Mouse (Mus musculus) heart, adult 10 weeks (tissue): ENCODE results near the gene Colgalt1. TPM values are rescaled to one million over a fixed set of nuclear protein-coding genes. Genes with fewer than 3 reads are reported as not detected.

Source experiments
- polyA plus RNA-seq: library from polyadenylated mRNA; stranded (reverse); fragments of 350-450 nt; fragmentation: Illumina TruSeq; extraction: RNeasy Lipid Tissue Mini Kit (QIAGEN cat#74804); gene quantifications from one replicate; pipeline ENCODE4 v1.2.3, GENCODE M21; 2014; ENCODE audit warnings: low read depth, low replicate concordance

Colgalt1 gene
- 40.4 TPM for polyA plus RNA-seq

GRCm38 (mm10) chr8:71610822-71611651, at the start of gene Colgalt1:
Gene Colgalt1 (plus strand): TSS chr8:71610998.

GRCm38 (mm10) chr8:71566501-71566900, 44.3 kb upstream of the Colgalt1 start, which contains the start of gene Nxnl1:
Gene Nxnl1 (minus strand): TSS chr8:71566601.

GRCm38 (mm10) chr8:71568387-71568937, 42.3 kb upstream of the Colgalt1 start, which contains the start of gene Slc27a1:
Gene Slc27a1 (plus strand): TSS chr8:71568882.

GRCm38 (mm10) chr8:71591471-71592373, 19.1 kb upstream of the Colgalt1 start, which contains the start of gene Pgls:
Gene Pgls (plus strand): TSS chr8:71592176.

GRCm38 (mm10) chr8:71597451-71597850, 13.3 kb upstream of the Colgalt1 start, which contains the start of gene Fam129c:
Gene Fam129c (plus strand): TSS chr8:71597648.

GRCm38 (mm10) chr8:71671549-71671965, 60.8 kb downstream of the Colgalt1 start, which contains the start of gene Unc13a:
Gene Unc13a (minus strand): TSS chr8:71671757.

Other genes starting within 250 kb of the Colgalt1 start
- gene Use1, start 244.2 kb upstream of the Colgalt1 start, polyA plus RNA-seq = 174 TPM
- gene Ocel1, start 239.7 kb upstream of the Colgalt1 start, polyA plus RNA-seq = 9.2 TPM
- 35.0 TPM for gene Nr2f6, start 229.0 kb upstream of the Colgalt1 start, polyA plus RNA-seq
- 54.2 TPM for gene Ushbp1, start 215.2 kb upstream of the Colgalt1 start, polyA plus RNA-seq
- 74.7 TPM for gene Babam1, start 214.1 kb upstream of the Colgalt1 start, polyA plus RNA-seq
- gene Ankle1, start 205.0 kb upstream of the Colgalt1 start, polyA plus RNA-seq = not detected
- 21.8 TPM for gene Abhd8, start 147.3 kb upstream of the Colgalt1 start, polyA plus RNA-seq
- 132 TPM for gene Mrpl34, start 146.0 kb upstream of the Colgalt1 start, polyA plus RNA-seq
- gene Dda1, start 141.8 kb upstream of the Colgalt1 start, polyA plus RNA-seq = 38.0 TPM
- 12.2 TPM for gene Ano8, start 125.0 kb upstream of the Colgalt1 start, polyA plus RNA-seq
- gene Gtpbp3, start 122.9 kb upstream of the Colgalt1 start, polyA plus RNA-seq = 20.3 TPM
- gene Plvap, start 99.2 kb upstream of the Colgalt1 start, polyA plus RNA-seq = 17.7 TPM
- not detected for gene Ccdc194, start 85.3 kb upstream of the Colgalt1 start, polyA plus RNA-seq
- 48.9 TPM for gene Bst2, start 73.5 kb upstream of the Colgalt1 start, polyA plus RNA-seq
- 36.1 TPM for gene Mvb12a, start 68.1 kb upstream of the Colgalt1 start, polyA plus RNA-seq
- not detected for gene Tmem221, start 52.1 kb upstream of the Colgalt1 start, polyA plus RNA-seq
- not detected for gene Nxnl1, start 44.4 kb upstream of the Colgalt1 start, polyA plus RNA-seq
- 190 TPM for gene Slc27a1, start 42.1 kb upstream of the Colgalt1 start, polyA plus RNA-seq
- gene Pgls, start 18.8 kb upstream of the Colgalt1 start, polyA plus RNA-seq = 63.1 TPM
- 1.8 TPM for gene Fam129c, start 13.3 kb upstream of the Colgalt1 start, polyA plus RNA-seq
- gene Unc13a, start 60.8 kb downstream of the Colgalt1 start, polyA plus RNA-seq = 0.81 TPM
- 12.1 TPM for gene Jak3, start 65.3 kb downstream of the Colgalt1 start, polyA plus RNA-seq
- 1.6 TPM for gene Insl3, start 78.2 kb downstream of the Colgalt1 start, polyA plus RNA-seq
- gene B3gnt3, start 90.8 kb downstream of the Colgalt1 start, polyA plus RNA-seq = 6.6 TPM
- 0.99 TPM for gene Fcho1, start 114.7 kb downstream of the Colgalt1 start, polyA plus RNA-seq